Mouse (Mus musculus): ENCODE results near the gene Slc48a1. TPM values are rescaled to one million over a fixed set of nuclear protein-coding genes. Genes with fewer than 3 reads are reported as not detected.

The Slc48a1 gene
- polyA plus RNA-seq, 1 experiment from 2014 or later = 41.6 TPM

DNA sequence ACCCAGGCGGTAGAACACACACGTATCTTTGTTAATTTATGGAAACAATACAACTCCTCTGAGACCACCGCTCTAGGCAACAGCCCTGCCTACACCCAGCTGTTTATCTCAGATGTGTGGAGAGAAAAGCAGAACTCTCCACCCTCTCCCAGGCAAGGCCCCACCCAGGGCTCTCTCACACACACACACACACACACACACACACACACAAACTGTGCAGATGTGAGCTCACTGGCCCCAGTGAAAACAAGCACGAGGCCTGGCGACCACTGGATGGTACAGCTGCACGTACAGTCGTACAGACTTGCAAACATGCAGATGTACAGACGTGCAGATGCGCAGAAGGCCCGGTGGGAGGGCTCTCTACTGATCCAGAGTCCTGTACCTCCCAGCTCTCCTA is 33.4 kb upstream of the Slc48a1 start:
- Histone ChIP-seq H3K36me3 (no peaks in the 10 kb centered on the region), H3K9ac (no peak overlapping the region), H3K4me2 (replicated peaks) (no peak overlapping the region), H3K27me3 (no peaks in the 10 kb centered on the region), H3K9me3 (replicated peaks) (no peaks in the 10 kb centered on the region), H3K4me1 (peaks cover 29% of the 10 kb centered on the region), H3K27ac (peak overlapping the region; percentile 13; the same call in 1 of the 2 replicates), H3K4me3 (no peak overlapping the region)
- peak; percentile 45; the same call in 1 of the 2 replicates for ATAC-seq (ENCODE audit: low FRiP score)
- WGBS = 61% methylated on average over 10 of the region's 10 CpGs

DNA sequence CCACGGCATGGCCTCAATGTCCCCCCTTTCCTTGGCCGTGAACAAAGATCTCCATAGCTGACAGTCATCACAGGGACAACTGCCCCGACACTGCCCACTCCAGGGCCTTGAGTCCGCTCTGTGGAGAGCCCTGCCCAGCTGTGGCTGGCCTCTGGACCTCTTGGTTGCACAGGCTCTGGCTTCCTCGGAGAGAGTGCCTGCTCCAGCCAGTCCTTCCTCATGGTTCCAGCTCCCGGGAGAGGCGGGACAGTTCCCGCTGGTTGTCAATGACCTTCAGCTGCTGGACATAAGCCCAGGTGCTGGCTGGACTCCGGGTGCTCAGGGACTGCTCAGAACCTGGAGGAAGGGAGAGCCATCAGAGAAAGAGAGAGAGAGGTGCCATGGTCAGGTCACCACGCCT is 33.0 kb upstream of the Slc48a1 start:
- Histone ChIP-seq H3K4me1 (peaks cover 33% of the 10 kb centered on the region), H3K27ac (peak overlapping the region; percentile 13; the same call in 1 of the 2 replicates), H3K27me3 (no peaks in the 10 kb centered on the region), H3K4me2 (replicated peaks) (no peak overlapping the region), H3K4me3 (no peak overlapping the region), H3K9ac (no peak overlapping the region), H3K9me3 (replicated peaks) (no peaks in the 10 kb centered on the region), H3K36me3 (no peaks in the 10 kb centered on the region)
- 0 out of 2 replicates have a peak, but pooled peaks have one; percentile 11 for ATAC-seq (ENCODE audit: low FRiP score)
- 72% methylated on average over 9 of the region's 10 CpGs for WGBS

DNA sequence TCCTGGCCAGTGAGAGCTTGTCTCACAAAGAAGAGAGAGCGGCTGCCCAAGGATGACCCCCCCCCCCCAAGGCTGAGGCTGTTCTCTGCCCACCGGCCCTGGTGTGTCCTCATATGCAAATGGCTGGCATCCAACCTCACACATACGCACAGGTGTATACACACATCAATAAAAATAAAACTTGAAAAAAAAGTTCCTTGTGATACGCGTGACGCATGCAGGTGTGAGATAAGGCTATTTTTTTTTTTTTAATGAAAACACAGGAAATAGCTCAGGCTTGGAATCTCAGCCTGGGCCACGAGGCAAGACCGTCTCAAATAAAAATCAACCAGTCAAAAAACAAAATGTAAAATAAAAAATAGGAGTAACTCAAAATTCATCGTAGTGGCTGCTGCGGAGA is 32.0 kb upstream of the Slc48a1 start:
- H3K36me3 ChIP-seq = no peaks in the 10 kb centered on the region
- WGBS = 92% methylated on average over 10 of the region's 10 CpGs
- no peak overlapping the region for H3K4me3 ChIP-seq
- H3K4me2 ChIP-seq (replicated peaks) = no peak overlapping the region
- H3K4me1 ChIP-seq = peaks cover 40% of the 10 kb centered on the region
- H3K27me3 ChIP-seq = no peaks in the 10 kb centered on the region
- no peak for ATAC-seq (ENCODE audit: low FRiP score)
- H3K9ac ChIP-seq = no peak overlapping the region
- no peak overlapping the region for H3K27ac ChIP-seq
- no peaks in the 10 kb centered on the region for H3K9me3 ChIP-seq (replicated peaks)

DNA sequence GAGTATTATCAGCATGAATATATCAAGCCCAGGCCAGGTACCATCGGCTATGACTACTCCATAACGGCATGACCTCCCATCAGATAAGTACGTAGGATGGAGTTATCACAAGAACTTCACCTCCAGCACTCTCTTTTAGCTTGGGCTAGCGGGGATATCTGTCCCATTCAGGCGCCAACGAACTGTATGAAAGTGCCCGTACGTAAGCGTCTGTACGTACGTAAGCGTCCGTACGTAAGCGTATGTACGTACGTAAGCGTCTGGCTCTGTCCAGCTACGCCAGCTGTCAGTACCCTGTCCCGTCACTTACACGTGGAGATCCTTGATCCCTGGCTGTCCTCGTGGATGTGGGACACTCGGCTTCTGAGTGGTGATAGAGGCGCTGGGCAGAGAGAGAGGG is 31.6 kb upstream of the Slc48a1 start:
- H3K27ac ChIP-seq = no peak overlapping the region
- no peak overlapping the region for H3K4me2 ChIP-seq (replicated peaks)
- H3K9ac ChIP-seq = no peak overlapping the region
- 93% methylated on average over 24 of the region's 24 CpGs for WGBS
- no peaks in the 10 kb centered on the region for H3K36me3 ChIP-seq
- no peaks in the 10 kb centered on the region for H3K27me3 ChIP-seq
- ATAC-seq (ENCODE audit: low FRiP score) = no peak
- no peak overlapping the region for H3K4me3 ChIP-seq
- H3K4me1 ChIP-seq = peaks cover 40% of the 10 kb centered on the region
- no peaks in the 10 kb centered on the region for H3K9me3 ChIP-seq (replicated peaks)

DNA sequence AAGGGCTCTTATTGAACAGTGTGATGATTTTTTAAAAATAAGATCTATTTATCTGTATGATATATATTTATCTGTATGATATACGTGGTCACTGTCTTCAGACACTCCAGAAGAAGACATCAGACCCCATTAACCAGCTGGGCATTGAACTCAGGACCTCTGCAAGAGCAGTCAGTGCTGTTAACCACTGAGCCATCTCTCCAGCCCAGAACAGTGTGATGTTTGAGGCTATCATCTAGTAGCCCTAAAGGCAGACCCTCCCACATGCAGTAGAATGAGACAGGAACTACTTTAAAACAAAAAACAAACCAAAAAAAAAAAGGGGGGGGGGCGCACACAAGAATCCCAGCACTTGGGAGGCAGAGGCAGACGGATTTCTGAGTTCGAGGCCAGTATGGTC is 30.8 kb upstream of the Slc48a1 start:
- peaks cover 40% of the 10 kb centered on the region for H3K4me1 ChIP-seq
- H3K4me3 ChIP-seq = no peak overlapping the region
- WGBS = 87% methylated on average over 4 of the region's 4 CpGs

DNA sequence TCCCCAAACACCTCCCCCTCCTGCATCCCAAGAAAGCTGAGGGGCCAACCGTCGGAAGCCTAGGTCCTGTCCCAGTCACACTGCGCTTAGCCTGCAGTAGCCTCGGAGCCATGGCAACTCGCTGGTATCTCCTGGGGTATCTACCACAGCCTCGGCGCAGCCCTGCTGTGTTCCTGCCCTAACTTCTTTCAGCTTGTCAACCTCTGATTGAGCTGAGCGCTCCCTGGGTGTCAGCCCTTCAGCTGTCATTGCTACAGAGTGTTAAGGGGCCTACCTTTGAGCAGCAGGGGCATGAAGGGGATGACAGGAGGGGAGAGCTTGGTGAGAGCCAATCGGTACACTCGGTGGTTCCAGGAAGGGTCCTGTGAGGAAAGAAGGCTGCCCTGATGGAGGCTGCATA is 30.0 kb upstream of the Slc48a1 start:
- Histone ChIP-seq H3K36me3 (no peaks in the 10 kb centered on the region), H3K27ac (no peak overlapping the region; the same call in 1 of the 2 replicates), H3K9ac (no peak overlapping the region), H3K27me3 (no peaks in the 10 kb centered on the region), H3K4me2 (replicated peaks) (no peak overlapping the region), H3K9me3 (replicated peaks) (no peaks in the 10 kb centered on the region), H3K4me1 (peaks cover 40% of the 10 kb centered on the region), H3K4me3 (no peak overlapping the region)
- WGBS = 14% methylated on average over 10 of the region's 10 CpGs
- ATAC-seq (ENCODE audit: low FRiP score) = no peak

More for the DNA sequence above, 30.8 kb upstream of the Slc48a1 start:
- Histone ChIP-seq H3K36me3 (no peaks in the 10 kb centered on the region), H3K4me2 (replicated peaks) (no peak overlapping the region), H3K27ac (no peak overlapping the region), H3K27me3 (no peaks in the 10 kb centered on the region), H3K9me3 (replicated peaks) (no peaks in the 10 kb centered on the region), H3K9ac (no peak overlapping the region)
- no peak for ATAC-seq (ENCODE audit: low FRiP score)

DNA sequence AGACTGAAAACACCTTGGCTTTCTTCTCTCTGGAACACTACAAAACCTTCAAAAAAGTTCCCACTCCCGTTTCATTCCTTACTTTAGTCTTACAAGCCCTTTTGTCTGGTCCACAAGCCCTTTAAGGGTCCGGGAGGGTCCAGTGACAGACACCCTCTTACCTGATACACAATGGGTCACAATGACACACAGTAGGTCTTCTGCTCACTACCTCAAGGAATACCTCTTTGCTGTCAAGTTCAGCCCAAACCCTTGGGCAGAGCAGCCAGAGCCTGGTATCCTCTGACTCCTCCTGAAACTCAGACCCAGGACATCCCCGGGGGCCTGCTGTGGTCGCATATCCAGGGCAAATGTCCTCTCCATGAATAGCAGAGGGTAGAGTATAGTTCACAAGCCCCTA is 29.4 kb upstream of the Slc48a1 start:
- no peaks in the 10 kb centered on the region for H3K27me3 ChIP-seq
- H3K4me3 ChIP-seq = no peak overlapping the region
- H3K4me1 ChIP-seq = peaks cover 43% of the 10 kb centered on the region
- no peaks in the 10 kb centered on the region for H3K9me3 ChIP-seq (replicated peaks)
- ATAC-seq (ENCODE audit: low FRiP score) = no peak
- no peak overlapping the region for H3K9ac ChIP-seq
- 80% methylated on average over 4 of the region's 4 CpGs for WGBS
- no peaks in the 10 kb centered on the region for H3K36me3 ChIP-seq
- H3K4me2 ChIP-seq (replicated peaks) = no peak overlapping the region
- H3K27ac ChIP-seq = no peak overlapping the region

DNA sequence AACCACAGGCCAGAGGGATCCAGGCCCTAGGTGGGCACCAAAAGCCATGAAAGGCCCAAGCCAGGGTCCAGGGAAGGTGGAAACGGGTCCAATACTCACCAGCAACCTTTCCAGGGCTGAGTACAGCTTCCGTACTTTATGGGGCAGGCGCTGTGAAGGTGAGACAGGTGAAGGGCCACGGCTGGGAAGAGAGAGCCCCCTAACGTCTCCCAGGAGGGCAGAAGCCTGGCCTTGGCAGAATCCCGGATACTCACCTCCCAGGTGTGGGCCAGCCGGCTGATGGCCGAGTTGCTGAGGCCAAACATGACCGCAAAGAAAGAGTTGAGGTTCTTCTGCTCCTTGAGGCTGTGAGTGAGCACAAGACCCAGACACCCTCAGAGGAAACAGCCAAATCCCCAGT is 28.9 kb upstream of the Slc48a1 start:
- peaks cover 44% of the 10 kb centered on the region for H3K4me1 ChIP-seq
- WGBS = 91% methylated on average over 9 of the region's 9 CpGs
- no peak overlapping the region for H3K4me2 ChIP-seq (replicated peaks)
- no peaks in the 10 kb centered on the region for H3K36me3 ChIP-seq
- H3K4me3 ChIP-seq = no peak overlapping the region
- no peak overlapping the region for H3K9ac ChIP-seq
- no peak for ATAC-seq (ENCODE audit: low FRiP score)
- H3K27me3 ChIP-seq = no peaks in the 10 kb centered on the region
- no peak overlapping the region for H3K27ac ChIP-seq
- no peaks in the 10 kb centered on the region for H3K9me3 ChIP-seq (replicated peaks)

DNA sequence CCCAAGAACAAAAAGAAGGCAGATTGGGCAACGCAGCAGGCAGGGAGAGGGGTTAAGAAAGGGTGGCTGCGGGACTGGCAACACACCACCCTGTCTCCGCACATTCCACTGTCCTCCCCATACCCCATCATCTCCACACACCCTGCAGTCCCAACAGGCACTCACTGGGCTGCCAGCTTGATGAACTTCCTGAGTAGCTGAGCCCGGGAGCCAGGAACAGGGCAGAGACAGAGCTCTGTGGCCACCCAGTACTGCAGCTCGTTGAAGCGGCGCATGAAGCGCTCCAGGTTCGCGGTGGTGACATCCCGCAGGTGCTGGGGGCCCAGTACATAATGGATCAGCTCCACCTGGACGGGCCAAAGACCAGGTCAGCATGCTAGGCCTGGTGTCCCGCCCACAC is 28.5 kb upstream of the Slc48a1 start:
- no peak overlapping the region for H3K4me3 ChIP-seq
- H3K4me1 ChIP-seq = peaks cover 45% of the 10 kb centered on the region
- no peaks in the 10 kb centered on the region for H3K27me3 ChIP-seq
- 92% methylated on average over 13 of the region's 13 CpGs for WGBS
- ATAC-seq (ENCODE audit: low FRiP score) = no peak
- peak overlapping the region; percentile 55 for H3K27ac ChIP-seq
- no peak overlapping the region for H3K4me2 ChIP-seq (replicated peaks)
- no peaks in the 10 kb centered on the region for H3K36me3 ChIP-seq
- no peaks in the 10 kb centered on the region for H3K9me3 ChIP-seq (replicated peaks)
- no peak overlapping the region for H3K9ac ChIP-seq

DNA sequence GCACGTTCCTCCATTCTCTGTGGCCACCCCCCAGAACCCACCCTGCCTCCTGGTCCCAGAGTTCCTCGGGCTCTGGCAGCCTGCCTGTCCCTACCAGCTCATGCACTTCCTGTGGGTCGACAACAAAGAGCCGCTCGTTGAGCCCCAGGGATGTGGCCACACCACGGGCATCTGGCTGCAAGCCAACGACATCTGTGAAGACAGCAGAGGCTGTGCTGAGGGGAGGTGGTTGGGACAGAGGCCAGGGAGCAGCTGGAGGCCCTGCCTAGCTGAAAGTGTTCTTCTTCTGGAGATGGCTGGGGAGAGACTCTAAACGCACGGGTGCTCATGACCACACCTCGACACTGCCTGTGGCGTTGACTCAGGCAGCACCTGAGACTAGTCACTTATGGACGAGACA is 27.6 kb upstream of the Slc48a1 start:
- Histone ChIP-seq H3K4me3 (no peak overlapping the region), H3K9me3 (replicated peaks) (no peaks in the 10 kb centered on the region), H3K27ac (peak overlapping the region; percentile 55), H3K4me1 (peaks cover 45% of the 10 kb centered on the region), H3K27me3 (no peaks in the 10 kb centered on the region), H3K4me2 (replicated peaks) (no peak overlapping the region), H3K36me3 (no peaks in the 10 kb centered on the region), H3K9ac (no peak overlapping the region)
- WGBS = 29% methylated on average over 12 of the region's 12 CpGs
- ATAC-seq (ENCODE audit: low FRiP score) = peak; percentile 88

DNA sequence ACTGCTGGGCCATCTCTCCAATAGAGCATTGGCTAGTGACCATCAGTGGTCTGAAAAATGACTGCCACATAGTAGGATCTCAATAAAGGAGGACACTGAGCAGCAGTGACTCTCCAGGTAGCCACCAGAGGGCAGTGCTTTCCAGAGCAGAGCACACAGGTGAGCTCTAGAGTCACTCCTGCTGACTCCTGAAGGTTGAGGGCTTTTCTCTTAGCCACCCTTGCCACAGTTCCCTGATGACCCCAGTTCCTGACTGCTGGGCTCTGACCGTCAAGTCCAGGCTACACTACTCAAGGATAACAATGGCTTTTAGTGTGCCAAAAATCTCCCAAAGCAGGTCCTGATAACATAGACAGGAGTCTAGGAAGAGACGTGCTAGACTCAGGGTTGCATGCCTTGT is 26.6 kb upstream of the Slc48a1 start:
- no peak for ATAC-seq (ENCODE audit: low FRiP score)
- Histone ChIP-seq H3K36me3 (no peaks in the 10 kb centered on the region), H3K9me3 (replicated peaks) (no peaks in the 10 kb centered on the region), H3K27me3 (no peaks in the 10 kb centered on the region), H3K9ac (no peak overlapping the region), H3K4me2 (replicated peaks) (no peak overlapping the region), H3K4me3 (no peak overlapping the region), H3K27ac (no peak overlapping the region), H3K4me1 (peaks cover 47% of the 10 kb centered on the region)
- 81% methylated on average over 2 of the region's 2 CpGs for WGBS

DNA sequence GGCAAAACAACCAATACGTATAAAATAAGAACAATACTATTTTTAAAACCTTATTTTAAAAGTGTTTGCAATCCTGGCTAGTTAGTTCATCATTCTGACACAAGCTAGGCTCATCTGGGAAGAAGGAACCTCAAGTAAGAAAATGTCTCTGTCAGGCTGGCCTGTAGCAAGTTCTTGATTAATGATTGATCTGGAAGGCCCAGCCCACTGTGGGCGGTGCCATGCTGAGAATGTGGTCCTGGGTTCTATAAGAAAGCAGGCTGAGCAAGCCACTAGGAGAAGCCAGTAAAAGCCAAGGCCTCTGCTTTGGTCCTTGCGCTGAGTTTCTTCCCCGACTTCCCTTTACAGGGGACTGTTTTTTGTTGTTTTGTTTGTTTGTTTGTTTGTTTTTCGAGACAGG is 25.8 kb upstream of the Slc48a1 start:
- Histone ChIP-seq H3K36me3 (no peaks in the 10 kb centered on the region; the same call in 1 of the 2 replicates), H3K9ac (no peak overlapping the region), H3K4me2 (replicated peaks) (no peak overlapping the region), H3K9me3 (replicated peaks) (no peaks in the 10 kb centered on the region), H3K27ac (no peak overlapping the region), H3K4me3 (no peak overlapping the region), H3K4me1 (peaks cover 47% of the 10 kb centered on the region), H3K27me3 (no peaks in the 10 kb centered on the region)
- no peak for ATAC-seq (ENCODE audit: low FRiP score)
- 85% methylated on average over 5 of the region's 5 CpGs for WGBS

DNA sequence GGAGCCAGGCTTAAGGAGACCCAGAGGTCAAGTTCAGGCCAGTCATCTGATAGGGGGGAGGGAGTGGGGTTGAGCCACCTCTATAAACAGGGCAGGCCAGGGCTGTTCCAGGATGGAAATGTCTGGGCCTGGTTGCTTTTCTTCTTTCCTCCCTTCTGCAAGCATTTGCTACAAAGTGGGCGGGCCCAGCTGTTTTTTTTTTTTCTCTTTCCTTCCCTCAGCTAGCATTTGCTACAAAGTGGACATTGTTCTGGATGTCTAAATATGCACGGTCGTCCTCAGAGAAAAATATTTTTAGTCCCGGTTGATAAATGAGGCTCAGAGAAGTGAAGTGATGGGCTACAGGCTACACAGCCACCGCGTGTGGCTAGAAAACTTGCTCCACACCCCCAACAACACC is 23.8 kb upstream of the Slc48a1 start:
- no peak for ATAC-seq (ENCODE audit: low FRiP score)
- H3K27ac ChIP-seq = no peak overlapping the region
- H3K36me3 ChIP-seq = no peaks in the 10 kb centered on the region; the same call in 1 of the 2 replicates
- no peak overlapping the region for H3K4me2 ChIP-seq (replicated peaks)
- H3K4me1 ChIP-seq = peaks cover 37% of the 10 kb centered on the region
- 52% methylated on average over 6 of the region's 6 CpGs for WGBS
- no peaks in the 10 kb centered on the region for H3K27me3 ChIP-seq
- H3K4me3 ChIP-seq = no peak overlapping the region
- no peaks in the 10 kb centered on the region for H3K9me3 ChIP-seq (replicated peaks)
- no peak overlapping the region; the same call in 1 of the 2 replicates for H3K9ac ChIP-seq

Measured in hindbrain, embryonic 12.5 days (tissue).